Mouse (Mus musculus) spleen, postnatal 4 days (tissue): ENCODE results near the gene St14.
"Not testable (repeated sequence)": the region's sequence is repeated elsewhere in the genome, so short reads cannot be mapped to it uniquely, and the experiment has no call there.

Experiments
- DNase-seq, 2 experiments: peaks; one replicate each; pipeline ENCODE4 v3.0.0; 2022; ENCODE audit warnings: low spot score in 2 of 2

Gene St14

GRCm38 (mm10) chr9:31131205-31131968 lies at the start of gene St14:
St14 (minus strand) TSS chr9:31131853.
- peak; percentile 37 to 68 for DNase-seq

DNA sequence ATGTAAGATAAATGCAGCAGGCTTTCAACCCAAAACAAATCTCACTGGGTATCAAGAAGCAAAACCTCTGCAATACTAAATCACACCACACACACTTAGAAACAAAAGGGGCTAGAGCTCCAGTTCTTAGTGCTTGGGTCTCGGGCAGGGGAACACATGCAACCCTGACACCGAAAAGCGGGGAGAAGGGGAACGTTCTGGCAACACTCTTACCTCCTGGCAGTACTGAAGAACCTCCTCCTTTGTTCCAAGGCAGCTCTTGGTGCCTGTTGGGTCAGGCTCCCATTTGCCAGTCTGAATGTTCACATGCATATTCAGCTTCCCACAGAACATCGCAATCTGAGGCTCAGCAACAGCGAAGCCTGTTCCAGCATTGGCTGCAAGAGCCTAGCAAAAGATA lies 46.0 kb upstream of the St14 start:
- no peak for DNase-seq

DNA sequence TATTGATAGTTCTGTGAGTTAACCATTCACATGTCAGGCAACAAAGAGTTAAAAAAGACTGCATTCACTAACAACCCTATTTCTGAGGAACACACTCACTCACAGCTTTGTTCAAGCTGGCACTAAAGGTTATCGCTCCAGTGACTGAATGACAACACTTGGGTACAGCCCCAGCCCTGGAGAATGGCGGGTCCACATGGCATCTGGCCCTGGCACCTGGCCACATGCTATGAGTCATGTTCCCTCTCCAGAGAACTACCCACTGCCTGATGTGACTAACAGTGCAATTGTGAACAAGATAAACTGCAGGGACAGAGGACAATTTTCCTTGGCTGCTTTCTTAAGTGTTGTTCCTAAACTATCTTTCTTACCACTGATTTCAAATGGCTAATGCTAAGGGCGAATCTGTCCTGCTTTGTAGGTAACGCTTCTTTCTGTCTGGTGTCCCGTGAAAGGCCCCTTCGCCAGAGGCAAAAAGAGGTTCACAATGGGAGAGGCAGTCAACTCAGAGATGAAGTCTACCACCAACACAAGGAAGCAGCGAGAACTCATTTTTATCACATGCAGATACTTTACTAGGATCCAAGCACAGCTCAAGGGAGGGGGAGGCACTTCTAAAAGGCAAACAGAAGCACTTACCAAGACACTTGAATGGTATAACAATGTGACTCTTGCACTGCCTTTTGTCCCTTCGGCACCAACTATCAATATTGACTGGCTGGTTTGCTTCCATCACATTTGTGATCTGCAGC lies 44.9 kb upstream of the St14 start:
- DNase-seq = peak in 1 of 2 experiments; percentile 63

- DNase-seq = no peak
Observed at GRCm38 (mm10) chr9:31175978-31176377, 44.3 kb upstream of the St14 start.

DNA sequence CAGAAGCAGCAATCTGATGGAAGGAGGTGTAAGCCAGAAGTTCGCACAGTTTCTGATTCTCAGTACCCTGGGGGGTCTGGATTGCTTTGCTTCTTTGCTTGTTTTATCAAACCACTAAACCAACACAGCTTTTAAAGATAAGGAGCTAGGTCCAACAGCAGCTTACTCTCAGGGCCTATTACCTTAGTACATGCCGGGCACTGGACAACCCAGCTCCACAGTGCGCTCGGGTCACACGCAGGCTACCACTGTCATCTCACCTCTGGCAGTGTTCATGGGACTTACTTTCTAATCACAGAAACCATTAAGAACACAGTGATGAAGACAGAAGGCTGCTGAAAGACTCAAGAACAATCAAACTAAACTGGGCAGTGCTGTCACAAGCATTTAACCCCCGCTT lies 43.7 kb upstream of the St14 start:
- DNase-seq = no peak

- DNase-seq = no peak
Observed at GRCm38 (mm10) chr9:31168356-31169093, 36.9 kb upstream of the St14 start.

DNA sequence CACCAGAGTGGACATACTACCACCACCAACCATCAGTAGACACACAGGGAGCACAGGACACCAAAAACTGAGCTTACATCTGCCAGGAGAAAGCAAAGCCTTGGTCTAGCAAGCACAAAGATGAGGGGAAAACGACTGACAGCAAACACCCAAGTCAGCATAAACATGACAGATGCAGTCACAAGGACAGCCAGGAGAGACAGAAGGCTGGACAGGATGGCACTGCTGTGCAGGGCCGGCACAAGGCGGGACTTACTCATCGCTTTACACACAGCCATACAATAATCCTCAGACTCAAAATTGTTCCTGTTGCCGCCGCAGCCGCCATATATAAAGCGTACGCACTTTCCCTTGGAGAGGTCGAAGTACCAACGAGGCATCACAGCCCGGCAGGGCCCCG lies 35.7 kb upstream of the St14 start:
- no peak for DNase-seq

- not testable (repeated sequence) for DNase-seq
Observed at GRCm38 (mm10) chr9:31165505-31165904, 33.9 kb upstream of the St14 start.

DNA sequence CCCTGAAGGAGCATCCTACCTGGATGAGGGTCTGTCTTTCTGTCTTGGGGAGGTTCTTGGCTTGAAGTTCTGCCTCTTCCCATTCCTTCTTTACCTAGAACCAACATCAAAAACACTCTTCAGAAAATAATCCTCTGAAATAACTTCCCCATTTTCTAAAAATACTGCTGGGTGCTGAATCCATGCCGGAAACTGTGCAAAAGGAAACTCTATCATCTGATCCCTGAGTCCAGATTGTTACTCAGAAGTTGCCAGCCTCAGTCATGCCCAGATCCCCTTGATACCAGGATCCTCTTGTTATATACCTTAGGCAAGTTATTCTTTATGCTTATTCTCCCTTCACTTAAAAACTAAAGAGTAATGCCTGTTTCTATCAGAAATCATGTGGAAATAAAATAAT lies 31.7 kb upstream of the St14 start:
- DNase-seq = no peak

GRCm38 (mm10) chr9:31162911-31163310 lies 31.3 kb upstream of the St14 start:
- no peak for DNase-seq

DNA sequence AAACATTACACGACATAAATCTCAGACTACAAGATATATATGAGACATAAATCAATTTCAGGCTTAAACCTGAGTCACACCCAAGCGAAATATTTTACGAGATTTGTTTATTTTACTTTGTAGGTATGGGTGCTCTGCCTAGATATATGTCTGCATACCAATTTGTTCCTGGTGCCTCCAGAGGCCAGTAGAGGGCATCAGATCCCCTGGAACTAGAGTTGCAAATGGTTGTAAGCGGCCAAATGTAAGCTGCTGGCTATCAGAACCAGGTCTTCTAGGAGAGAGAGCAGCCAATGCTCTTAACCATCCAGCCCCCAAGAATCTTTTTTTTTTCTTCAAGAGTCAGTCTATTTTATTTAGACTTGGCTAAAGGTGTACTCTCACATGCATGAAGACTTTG lies 28.3 kb upstream of the St14 start:
- DNase-seq = peak in 1 of 2 experiments; percentile 24

GRCm38 (mm10) chr9:31156594-31156993 lies 24.9 kb upstream of the St14 start:
- DNase-seq = no peak

GRCm38 (mm10) chr9:31151050-31151449 lies 19.4 kb upstream of the St14 start:
- no peak for DNase-seq

- no peak for DNase-seq
Observed at GRCm38 (mm10) chr9:31148135-31148534, 16.5 kb upstream of the St14 start.

DNA sequence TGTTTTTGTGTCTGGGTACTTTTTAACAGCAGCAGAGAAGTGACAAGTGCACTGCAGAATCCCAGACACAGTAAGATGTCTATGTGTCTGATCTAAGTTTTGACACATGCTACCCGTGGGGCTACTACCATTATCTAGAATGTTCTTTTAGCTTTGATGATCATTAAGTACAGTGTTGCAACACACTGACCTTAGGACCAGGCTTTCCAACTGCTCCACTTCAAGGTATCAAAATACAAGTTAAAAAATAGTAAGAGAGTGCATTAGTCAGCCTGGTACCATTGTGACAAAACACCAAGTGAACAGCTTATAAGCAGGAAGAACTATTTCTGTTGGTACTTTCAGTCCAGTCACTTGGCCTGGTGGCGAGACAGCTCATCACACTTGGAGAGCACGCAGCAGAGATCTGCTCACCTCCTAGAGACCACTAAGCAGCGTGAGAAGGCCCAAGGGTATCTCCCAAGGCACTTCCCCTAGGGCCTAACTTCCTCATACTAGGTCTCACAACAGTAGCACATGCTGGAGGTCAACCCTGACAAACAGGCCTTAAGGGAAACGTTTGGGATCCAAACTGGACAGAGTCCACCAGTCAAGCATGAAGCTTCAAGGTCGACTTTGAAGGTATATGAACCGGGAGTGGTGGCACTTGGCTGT lies 13.7 kb upstream of the St14 start:
- no peak for DNase-seq

- no peak for DNase-seq
Observed at GRCm38 (mm10) chr9:31142924-31143323, 11.3 kb upstream of the St14 start.

DNA sequence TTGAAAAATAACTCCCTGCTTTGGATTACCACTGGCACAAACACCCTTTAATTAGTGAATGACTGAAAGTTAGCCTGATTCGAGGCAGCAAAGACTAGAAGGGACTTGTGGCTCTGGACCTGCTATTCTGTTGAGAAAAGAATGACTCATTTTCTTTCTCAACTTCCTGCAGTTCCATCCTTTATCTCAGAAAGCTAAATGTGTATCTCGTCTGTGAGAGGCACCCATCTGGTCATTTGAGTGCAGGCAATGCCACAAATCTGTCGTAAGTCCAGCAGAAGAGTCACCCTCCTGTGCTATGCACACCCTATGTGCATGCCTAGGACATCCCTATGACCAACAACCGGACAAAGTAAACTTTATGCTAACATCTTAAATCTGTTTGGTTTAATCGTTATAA lies 1.5 kb upstream of the St14 start:
- DNase-seq = no peak

GRCm38 (mm10) chr9:31130357-31131204 lies 1.1 kb downstream of the St14 start:
- DNase-seq = no peak

DNA sequence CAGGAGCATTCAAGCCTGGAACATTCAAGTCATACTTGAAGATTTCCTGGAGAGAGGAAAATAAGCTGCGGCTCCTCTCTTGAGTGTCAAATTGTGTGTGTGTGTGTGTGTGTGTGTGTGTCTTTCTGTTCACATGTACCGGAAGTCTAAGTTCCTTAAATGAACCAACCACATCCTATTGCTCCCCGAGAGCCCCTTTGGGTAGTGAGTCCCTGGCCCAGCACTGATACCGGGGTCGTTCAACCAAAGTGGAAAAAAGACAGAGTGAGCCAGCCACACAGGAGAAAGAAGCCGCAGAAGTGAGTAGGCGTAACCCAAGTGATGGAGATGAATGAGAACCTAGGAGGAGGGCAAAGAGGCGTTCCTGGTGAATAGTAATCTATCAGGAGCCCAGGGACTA lies 1.7 kb downstream of the St14 start:
- DNase-seq = peak in 1 of 2 experiments; percentile 25

GRCm38 (mm10) chr9:31127876-31128465 lies 3.7 kb downstream of the St14 start:
- no peak for DNase-seq

DNA sequence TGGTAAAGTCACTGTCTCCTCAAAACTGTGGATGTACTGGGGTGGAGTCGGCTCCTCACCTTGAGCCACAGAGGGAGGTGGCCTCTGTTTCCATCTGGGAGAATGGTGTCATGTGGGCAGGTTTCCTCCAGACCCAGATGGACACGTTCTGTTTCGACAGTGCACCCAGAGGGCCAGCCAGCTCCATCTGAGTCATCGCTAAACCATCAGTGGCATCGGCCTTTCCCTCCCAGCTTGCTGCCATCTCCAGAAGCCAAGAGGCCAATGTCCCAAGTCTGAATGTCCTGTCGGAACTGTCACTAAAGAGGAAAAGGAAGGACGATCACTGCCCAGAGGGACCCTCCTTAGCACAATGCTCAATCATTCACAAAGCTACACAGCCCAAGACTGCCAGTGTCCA lies 5.6 kb downstream of the St14 start:
- DNase-seq = no peak
